Comparison of ENCODE assay signal across 8 mouse cellular contexts in the genomic region with DNA sequence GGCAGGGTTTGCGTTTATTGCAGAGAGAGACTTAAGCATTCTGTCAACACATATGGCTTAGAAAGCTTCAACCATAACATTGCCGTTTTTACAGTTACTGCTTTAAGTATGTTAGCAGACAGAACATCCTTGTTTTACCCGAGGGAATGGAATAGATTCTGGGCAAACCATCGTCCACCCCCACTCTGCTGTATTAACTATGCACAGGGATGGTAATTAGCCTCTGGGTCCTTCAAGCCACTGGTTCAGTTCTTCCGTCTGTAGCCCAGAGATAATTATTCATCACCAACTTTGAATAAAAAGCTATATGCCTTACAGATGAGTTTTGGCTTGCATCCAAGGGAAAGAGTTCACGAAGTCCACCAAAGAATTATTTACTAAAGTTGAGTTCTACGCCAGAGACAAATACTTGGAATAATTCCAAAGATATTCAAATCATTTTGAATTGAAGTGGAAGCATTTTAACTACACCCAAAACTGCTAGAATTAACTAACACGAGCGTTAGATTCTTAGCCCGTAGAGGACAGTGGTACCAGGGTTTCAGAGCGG. TPM values are rescaled to one million over a fixed set of nuclear protein-coding genes. Genes with fewer than 3 reads are reported as not detected.
A peak's percentile ranks its signal among the peaks of the same experiment; 100 is the strongest.
DNase-seq lines count a peak whose midpoint lies in the region; ATAC-seq and TF ChIP-seq lines count a peak whose summit lies in the region.

No protein-coding gene starts in this region.

- no peak for ATAC-seq in embryonic facial prominence, embryonic 13.5 days (ENCODE audit: insufficient number of reproducible peaks, insufficient read depth, low FRiP score, low TSS enrichment, low read depth)
- no peak for ATAC-seq in intestine, postnatal 0 days
- peak; percentile 26 for ATAC-seq in neural tube, embryonic 12.5 days (ENCODE audit: low FRiP score, low read depth)

- peak overlapping the region; percentile 71 for H3K4me3 ChIP-seq in liver, adult 2 months (ENCODE audit: insufficient read depth, low read depth, low read length)
- H3K4me3 ChIP-seq in embryonic facial prominence, embryonic 13.5 days = peak overlapping the region; percentile 90
- H3K4me3 ChIP-seq in intestine, postnatal 0 days (ENCODE audit: low read depth, low read length) = peak overlapping the region; percentile 95
- peak overlapping the region; percentile 79 for H3K4me3 ChIP-seq in neural tube, embryonic 12.5 days

- no peaks in the 10 kb centered on the region for H3K36me3 ChIP-seq in liver, adult 2 months (ENCODE audit: control insufficient read depth, insufficient read depth, low read length)
- H3K36me3 ChIP-seq in embryonic facial prominence, embryonic 13.5 days = no peaks in the 10 kb centered on the region
- no peaks in the 10 kb centered on the region for H3K36me3 ChIP-seq in intestine, postnatal 0 days (ENCODE audit: control insufficient read depth, insufficient read depth)
- no peaks in the 10 kb centered on the region for H3K36me3 ChIP-seq in neural tube, embryonic 12.5 days

- H3K9me3 ChIP-seq in embryonic facial prominence, embryonic 13.5 days = no peaks in the 10 kb centered on the region
- no peaks in the 10 kb centered on the region for H3K9me3 ChIP-seq in intestine, postnatal 0 days (ENCODE audit: control insufficient read depth)
- H3K9me3 ChIP-seq in neural tube, embryonic 12.5 days = no peaks in the 10 kb centered on the region

- no peaks in the 10 kb centered on the region for H3K27me3 ChIP-seq in liver, adult 2 months (ENCODE audit: control insufficient read depth, insufficient read depth, low read length)
- H3K27me3 ChIP-seq in embryonic facial prominence, embryonic 13.5 days = no peaks in the 10 kb centered on the region
- H3K27me3 ChIP-seq in intestine, postnatal 0 days (replicated peaks; ENCODE audit: control insufficient read depth, insufficient read depth, low read length) = no peaks in the 10 kb centered on the region
- no peaks in the 10 kb centered on the region for H3K27me3 ChIP-seq in neural tube, embryonic 12.5 days (replicated peaks)

- TF ChIP-seq POLR2A in liver, adult 2 months (IDR thresholded peaks at IDR 0.05; ENCODE audit: extremely low read depth, insufficient read depth, low read length) = no peak

- no peak for TF ChIP-seq CTCF in liver, adult 2 months (IDR thresholded peaks at IDR 0.05; ENCODE audit: low read depth, low read length)
- no peak for TF ChIP-seq CTCF in intestine, postnatal 0 days (IDR thresholded peaks at IDR 0.05; ENCODE audit: low read depth)

- no peak overlapping the region for H3K27ac ChIP-seq in liver, adult 2 months (replicated peaks; ENCODE audit: insufficient read depth, low read depth, low read length)
- peak overlapping the region; percentile 100 for H3K27ac ChIP-seq in embryonic facial prominence, embryonic 13.5 days
- H3K27ac ChIP-seq in intestine, postnatal 0 days (ENCODE audit: low read depth, low read length) = peak overlapping the region; percentile 100
- peak overlapping the region; percentile 100 for H3K27ac ChIP-seq in neural tube, embryonic 12.5 days

- WGBS in liver, adult 2 months = 17% methylated on average over 11 of the region's 11 CpGs
- WGBS in embryonic facial prominence, embryonic 13.5 days = 8% methylated on average over 11 of the region's 11 CpGs
- WGBS in intestine, postnatal 0 days = 10% methylated on average over 11 of the region's 11 CpGs
- 14% methylated on average over 11 of the region's 11 CpGs for WGBS in neural tube, embryonic 12.5 days

- peak; percentile 57 for DNase-seq in liver, adult 2 months (ENCODE audit: extremely low read depth, low read depth, low spot score)
- no peak for DNase-seq in liver
- no peak for DNase-seq in layer of hippocampus, postnatal 10 days (ENCODE audit: low spot score in 2 of 2)
- no peak for DNase-seq in spleen, postnatal 36 days (ENCODE audit: low spot score in 2 of 2)
- DNase-seq in cerebellum, postnatal 25 days = no peak

- peak overlapping the region; percentile 66 for H3K4me2 ChIP-seq in embryonic facial prominence, embryonic 13.5 days
- H3K4me2 ChIP-seq in intestine, postnatal 0 days (replicated peaks; ENCODE audit: low read depth) = peak overlapping the region; percentile 73
- peak overlapping the region; percentile 75 for H3K4me2 ChIP-seq in neural tube, embryonic 12.5 days (replicated peaks)

- no peaks in the 10 kb centered on the region for H3K79me2 ChIP-seq in liver, adult 2 months (ENCODE audit: control insufficient read depth, insufficient read depth, low read length)

- peak overlapping the region; percentile 98 for H3K9ac ChIP-seq in liver, adult 2 months (ENCODE audit: low read depth, low read length)
- peak overlapping the region; percentile 100 for H3K9ac ChIP-seq in embryonic facial prominence, embryonic 13.5 days
- peak overlapping the region; percentile 100 for H3K9ac ChIP-seq in intestine, postnatal 0 days (ENCODE audit: low read depth, low read length)
- H3K9ac ChIP-seq in neural tube, embryonic 12.5 days = peak overlapping the region; percentile 100

- peaks cover 6% of the 10 kb centered on the region; the same call in 1 of the 2 replicates for H3K4me1 ChIP-seq in liver, adult 2 months (ENCODE audit: control insufficient read depth, insufficient read depth, low read length)
- peaks cover 17% of the 10 kb centered on the region for H3K4me1 ChIP-seq in embryonic facial prominence, embryonic 13.5 days
- no peaks in the 10 kb centered on the region for H3K4me1 ChIP-seq in intestine, postnatal 0 days (replicated peaks; ENCODE audit: control insufficient read depth, insufficient read depth, low read length)
- peaks cover 11% of the 10 kb centered on the region; the same call in 1 of the 2 replicates for H3K4me1 ChIP-seq in neural tube, embryonic 12.5 days

RNA-seq across cellular contexts. Expression of a gene that starts 1.6 kb away (rescaled TPM):
- 47.7 and 57.2 TPM in 2 replicates for total RNA-seq in liver, adult 2 months (2014; rRNA removed)
- 4.8 TPM in 2 replicates for polyA plus RNA-seq in liver, adult 2 months (2012; rRNA removed)
- 22.3 and 27.2 TPM in 2 replicates for polyA plus RNA-seq in embryonic facial prominence, embryonic 13.5 days (2015; fragmentation: Nextera tagmentation; extraction: Ambion mirVana)
- polyA plus RNA-seq in intestine, postnatal 0 days (2015; fragmentation: Nextera tagmentation; extraction: Ambion mirVana) = 28.4 and 31.1 TPM in 2 replicates
- polyA plus RNA-seq in neural tube, embryonic 12.5 days (2016; fragmentation: Nextera tagmentation; extraction: Ambion mirVana) = 17.5 and 19.0 TPM in 2 replicates
- 10 to 100 TPM; 35.0 to 37.3 TPM for total RNA-seq in layer of hippocampus, postnatal 10 days (2021)
